In the genomic region with DNA sequence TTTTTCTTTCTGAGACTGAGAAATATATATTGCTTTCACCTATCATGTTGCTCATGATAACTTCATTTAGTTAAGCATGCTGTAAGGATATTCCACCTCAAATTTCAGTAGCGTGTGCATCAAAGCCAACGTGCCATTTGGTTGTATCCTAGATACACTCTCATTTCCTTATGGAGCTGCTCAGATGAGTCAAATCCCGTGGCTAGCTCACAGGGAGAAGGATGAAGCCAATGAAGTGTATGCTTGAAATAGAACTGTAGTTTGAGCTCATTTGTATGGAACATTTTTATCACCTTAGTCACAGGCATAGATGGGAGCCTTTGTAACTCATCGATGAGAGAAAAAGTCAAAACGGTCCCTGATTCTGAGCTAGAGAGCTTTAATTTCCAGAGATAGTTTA, we compare ENCODE assay signal across 15 mouse cellular contexts.
"Had no signal": no experiment of that assay in that cellular context is flagged by ENCODE, and none has a peak within 500 bp of the region (broad histone marks: within the 10 kb centered on the region; RNA-seq: fewer than 3 reads in every experiment).

No protein-coding gene starts in this region.

- ATAC-seq: intestine, postnatal 0 days; liver, postnatal 0 days; midbrain, embryonic 16.5 days had no signal

- H3K4me3 ChIP-seq: limb, embryonic 12.5 days; liver, embryonic 13.5 days; lung, embryonic 15.5 days; midbrain, embryonic 12.5 days; myocyte; neural tube, embryonic 15.5 days had no signal

- H3K4me2 ChIP-seq: limb, embryonic 12.5 days; liver, embryonic 13.5 days; lung, embryonic 15.5 days; midbrain, embryonic 12.5 days; neural tube, embryonic 15.5 days had no signal

- H3K9me3 ChIP-seq: limb, embryonic 12.5 days; liver, embryonic 13.5 days; lung, embryonic 15.5 days; midbrain, embryonic 12.5 days; neural tube, embryonic 15.5 days had no signal

- DNase-seq: kidney, adult 8-10 months; kidney, postnatal 25 days; liver; liver, embryonic 13.5 days; liver, postnatal 0 days; spleen, adult 18-20 months; thymus, adult 2 months; thymus, postnatal 4 days had no signal

- H3K27ac ChIP-seq: limb, embryonic 12.5 days; liver, embryonic 13.5 days; lung, embryonic 15.5 days; midbrain, embryonic 12.5 days; neural tube, embryonic 15.5 days had no signal

- H3K27me3 ChIP-seq: limb, embryonic 12.5 days; liver, embryonic 13.5 days; lung, embryonic 15.5 days; midbrain, embryonic 12.5 days; neural tube, embryonic 15.5 days had no signal

- H3K9ac ChIP-seq: limb, embryonic 12.5 days; liver, embryonic 13.5 days; liver, postnatal 0 days; lung, embryonic 15.5 days; midbrain, embryonic 12.5 days; neural tube, embryonic 15.5 days had no signal
